Mouse (Mus musculus) stomach, postnatal 0 days (tissue): ENCODE results near the gene Galc. TPM values are rescaled to one million over a fixed set of nuclear protein-coding genes. Genes with fewer than 3 reads are reported as not detected.

ENCODE experiments used
- ATAC-seq: fragments of 200-750 bp; cut with Nextera tagmentation; 2 replicates; pipeline ENCODE4 v1.8.0; 2017; ENCODE audit not compliant: low FRiP score, low TSS enrichment
- DNase-seq: peaks from one replicate; pipeline ENCODE4 v3.0.0-alpha.2; 2016; ENCODE audit warnings: low spot score
- H3K27ac ChIP-seq: fragments of 300-500 bp; sonication (generic); replicated peaks from 2 replicates; pipeline ENCODE4 v1.5.1; 2014; ENCODE audit warnings: mild to moderate bottlenecking, control low read depth
- H3K27me3 ChIP-seq: fragments of 300-500 bp; sonication (generic); 2 replicates; pipeline ENCODE4 v1.6.1; 2014; ENCODE audit warnings: low read length; ENCODE audit not compliant: control insufficient read depth, insufficient read depth
- H3K36me3 ChIP-seq: fragments of 300-500 bp; sonication (generic); 2 replicates; pipeline ENCODE4 v1.6.1; 2014; ENCODE audit warnings: low read length, mixed read lengths; ENCODE audit not compliant: control insufficient read depth, insufficient read depth
- H3K4me1 ChIP-seq: fragments of 300-500 bp; sonication (generic); replicated peaks from 2 replicates; pipeline ENCODE4 v1.6.1; 2014; ENCODE audit warnings: antibody characterized with exemption; ENCODE audit not compliant: control insufficient read depth, insufficient read depth
- H3K4me2 ChIP-seq: fragments of 300-500 bp; sonication (generic); replicated peaks from 2 replicates; pipeline ENCODE4 v1.6.1; 2014; ENCODE audit warnings: low read depth, mild to moderate bottlenecking, control low read depth, moderate library complexity
- H3K4me3 ChIP-seq: fragments of 300-500 bp; sonication (generic); 2 replicates; pipeline ENCODE4 v1.5.1; 2014; ENCODE audit warnings: low read depth, low read length, control low read depth
- H3K9ac ChIP-seq: fragments of 300-500 bp; sonication (generic); 2 replicates; pipeline ENCODE4 v1.6.1; 2014; ENCODE audit warnings: mild to moderate bottlenecking, low read length, control low read depth, mixed read lengths
- H3K9me3 ChIP-seq: fragments of 300-500 bp; sonication (generic); 2 replicates; pipeline ENCODE4 v1.6.1; 2016; ENCODE audit warnings: low read length; ENCODE audit not compliant: control insufficient read depth
- CTCF ChIP-seq: IDR thresholded peaks from 2 replicates; pipeline ENCODE4 v1.5.1; 2016; ENCODE audit warnings: antibody characterized with exemption, low read depth, mild to moderate bottlenecking, moderate library complexity
- EP300 ChIP-seq: optimal IDR thresholded peaks from 2 replicates; pipeline ENCODE3; 2016; ENCODE audit warnings: antibody characterized with exemption
- WGBS: fragments of 180-500 bp; shearing (Covaris S2); extraction: QIAGEN DNeasy Blood & Tissue Kit; methylation state at CpG from one replicate; pipeline ENCODE4 v1.1.7; 2014; 5-methylcytosine and 5-hydroxymethylcytosine counted together
- polyA plus RNA-seq: library from polyadenylated mRNA; unstranded; fragments of >200 nt; fragmentation: Nextera tagmentation; extraction: Ambion mirVana; gene quantifications from 2 replicates; pipeline ENCODE4 v1.2.1, GENCODE M21; 2015

Gene Galc
- polyA plus RNA-seq, 1 experiment from 2014 or later, result 4.1 TPM

DNA sequence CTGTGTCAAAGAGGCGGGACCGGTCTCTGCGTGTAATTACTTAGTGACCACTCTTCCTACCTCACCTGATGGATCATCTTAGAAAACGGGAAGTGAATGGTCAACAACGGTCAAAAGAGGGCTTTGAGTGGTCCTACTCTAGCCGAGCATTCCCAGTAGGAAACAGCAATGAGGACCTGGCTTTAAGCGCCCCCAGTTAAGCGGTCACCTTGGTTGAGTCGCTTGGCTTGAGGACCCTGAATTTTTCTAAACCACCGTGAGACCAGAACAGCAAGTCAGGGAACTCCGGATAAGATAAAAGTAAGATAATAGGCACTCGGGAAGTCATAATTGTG, 226 bp upstream of the Galc start:
- WGBS, result 1% methylated on average over 12 of the region's 12 CpGs
- DNase-seq, result no peak

DNA sequence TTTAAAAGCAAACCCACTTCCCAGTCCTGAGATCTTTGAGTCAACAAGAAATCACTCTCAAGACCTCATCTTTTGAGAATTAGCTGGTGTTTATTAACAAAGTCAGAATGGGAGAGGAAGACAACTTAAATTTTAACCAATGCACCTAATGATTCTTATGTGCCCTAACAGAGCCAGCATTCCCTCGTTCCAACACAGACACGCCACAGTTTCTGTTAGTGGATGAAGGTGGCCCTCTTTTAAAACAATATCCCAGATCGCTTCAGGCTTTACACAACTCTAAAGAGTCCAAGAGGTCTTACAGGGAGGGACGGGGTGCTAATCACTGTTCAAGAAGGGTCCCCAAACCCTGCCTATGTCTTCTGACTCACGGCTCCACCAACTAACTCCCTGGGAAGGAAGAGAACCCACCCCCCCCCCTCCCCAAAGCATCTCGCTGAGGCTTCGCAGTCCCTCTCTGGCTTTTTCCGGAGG, 851 bp downstream of the Galc start:
- H3K4me2 ChIP-seq, result peak overlapping the region; percentile 78
- DNase-seq, result no peak
- H3K4me1 ChIP-seq, result no peaks in the 10 kb centered on the region
- H3K27ac ChIP-seq, result peak overlapping the region; percentile 86
- peak overlapping the region; percentile 94 for H3K9ac ChIP-seq
- whole genome bisulfite sequencing, result 0% methylated on average over 8 of the region's 8 CpGs
- peak; percentile 28; the same call in 1 of the 2 replicates for ATAC-seq
- TF ChIP-seq EP300 (no peak), CTCF (no peak)
- no peaks in the 10 kb centered on the region; the same call in 1 of the 2 replicates for H3K36me3 ChIP-seq
- H3K9me3 ChIP-seq, result no peaks in the 10 kb centered on the region
- H3K27me3 ChIP-seq, result no peaks in the 10 kb centered on the region
- H3K4me3 ChIP-seq, result peak overlapping the region; percentile 89

More for the DNA sequence above, 226 bp upstream of the Galc start:
- Histone ChIP-seq H3K9me3 (no peaks in the 10 kb centered on the region), H3K9ac (peak overlapping the region; percentile 94; the same call in 1 of the 2 replicates), H3K4me3 (peak overlapping the region; percentile 89), H3K36me3 (no peaks in the 10 kb centered on the region; the same call in 1 of the 2 replicates), H3K4me1 (no peaks in the 10 kb centered on the region), H3K27me3 (no peaks in the 10 kb centered on the region), H3K4me2 (peak overlapping the region; percentile 78), H3K27ac (0 out of 2 replicates have a peak overlapping the region, but pooled peaks have one; percentile 5)
- no peak for TF ChIP-seq CTCF
- TF ChIP-seq EP300, result no peak
- ATAC-seq, result no peak

DNA sequence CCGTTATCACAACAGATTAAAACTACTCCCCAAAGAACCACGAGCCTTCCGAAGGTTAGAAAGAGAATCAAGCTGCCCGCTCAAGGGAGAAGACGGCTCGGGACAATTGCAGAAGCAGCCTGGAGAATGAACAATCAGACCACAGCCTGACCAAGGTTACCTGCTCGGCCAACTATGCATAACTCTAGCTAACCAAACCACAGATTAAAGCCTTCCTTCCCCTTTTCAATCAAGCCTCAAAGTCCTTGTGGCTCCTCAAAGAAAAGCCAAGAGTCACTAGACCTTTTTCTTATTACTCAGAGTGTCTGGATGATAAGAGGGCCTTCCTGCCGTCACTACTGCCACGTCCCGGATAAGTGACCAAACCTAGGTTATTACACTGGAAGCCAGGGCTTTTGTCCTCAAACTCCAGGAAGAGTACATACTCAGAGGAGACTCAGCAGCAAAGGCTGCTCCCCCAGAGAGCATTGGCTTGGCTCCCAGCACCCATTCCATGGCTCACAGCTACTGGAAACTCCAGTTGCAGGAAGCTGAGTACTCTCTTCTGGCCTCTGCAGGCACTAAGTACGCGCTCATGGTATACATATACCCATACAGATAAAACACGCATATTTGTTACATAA, 3.8 kb downstream of the Galc start:
- H3K27ac ChIP-seq, result no peak overlapping the region
- no peak overlapping the region for H3K9ac ChIP-seq
- TF ChIP-seq EP300 (no peak), CTCF (no peak)
- no peaks in the 10 kb centered on the region; the same call in none of the 2 replicates for H3K36me3 ChIP-seq
- H3K4me1 ChIP-seq, result no peaks in the 10 kb centered on the region
- WGBS, result 88% methylated on average over 13 of the region's 13 CpGs
- H3K4me3 ChIP-seq, result no peak overlapping the region
- no peaks in the 10 kb centered on the region for H3K27me3 ChIP-seq
- H3K9me3 ChIP-seq, result no peaks in the 10 kb centered on the region
- no peak overlapping the region for H3K4me2 ChIP-seq
- no peak for ATAC-seq
- no peak for DNase-seq

DNA sequence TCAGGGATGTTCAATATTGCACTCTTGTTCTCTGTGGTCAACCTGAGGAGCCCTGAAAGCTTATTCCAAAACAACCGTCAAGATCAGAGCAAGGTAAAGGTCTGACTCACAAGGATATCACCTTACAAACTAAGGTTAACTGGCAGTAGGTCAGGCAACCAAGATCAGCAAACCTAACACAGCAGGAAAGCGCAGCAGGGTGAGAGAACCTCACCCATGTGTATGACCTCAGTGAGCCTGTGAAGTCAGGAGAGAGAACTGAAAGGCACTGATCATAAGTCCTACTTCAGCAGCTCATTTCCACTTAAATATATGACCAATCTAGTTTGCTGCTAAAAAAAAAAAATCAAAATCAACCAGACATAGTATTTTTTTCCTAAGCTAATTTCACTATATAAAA, 6.8 kb downstream of the Galc start:
- no peak overlapping the region for H3K9ac ChIP-seq
- H3K4me2 ChIP-seq, result no peak overlapping the region
- TF ChIP-seq EP300 (no peak), CTCF (no peak)
- DNase-seq (no peak), ATAC-seq (peak; percentile 76; the same call in 1 of the 2 replicates)
- 67% methylated on average over 2 of the region's 2 CpGs for WGBS
- H3K36me3 ChIP-seq, result no peaks in the 10 kb centered on the region; the same call in none of the 2 replicates
- no peak overlapping the region for H3K27ac ChIP-seq
- H3K27me3 ChIP-seq, result no peaks in the 10 kb centered on the region
- H3K4me3 ChIP-seq, result no peak overlapping the region
- no peaks in the 10 kb centered on the region for H3K4me1 ChIP-seq
- no peaks in the 10 kb centered on the region for H3K9me3 ChIP-seq

DNA sequence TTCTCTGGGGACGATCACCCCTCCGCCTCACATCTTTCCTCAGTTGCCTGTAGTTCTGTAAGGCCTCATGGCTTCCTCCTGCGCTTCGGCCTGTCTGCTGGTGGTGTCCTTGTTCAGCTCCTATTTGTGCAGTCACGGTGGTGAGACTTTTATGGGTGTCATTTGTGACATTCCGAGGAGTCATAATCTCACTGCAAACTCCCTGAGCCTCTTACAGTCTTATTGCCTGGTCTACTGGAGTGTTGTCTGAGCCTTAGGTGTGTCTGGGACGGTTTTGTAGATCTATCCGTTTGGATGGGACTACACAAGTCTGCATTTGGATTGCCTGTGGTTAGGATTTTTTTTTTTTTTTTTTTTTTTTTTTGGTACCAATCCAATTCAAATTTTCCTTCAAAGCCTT, 8.9 kb downstream of the Galc start:
- no peak for DNase-seq
- no peaks in the 10 kb centered on the region for H3K4me1 ChIP-seq
- no peak overlapping the region for H3K4me3 ChIP-seq
- H3K27me3 ChIP-seq, result no peaks in the 10 kb centered on the region
- no peaks in the 10 kb centered on the region for H3K9me3 ChIP-seq
- no peak overlapping the region for H3K27ac ChIP-seq
- no peak for ATAC-seq
- no peak overlapping the region for H3K4me2 ChIP-seq
- WGBS, result 94% methylated on average over 8 of the region's 8 CpGs
- H3K36me3 ChIP-seq, result no peaks in the 10 kb centered on the region; the same call in 1 of the 2 replicates
- TF ChIP-seq EP300 (no peak), CTCF (no peak)
- H3K9ac ChIP-seq, result no peak overlapping the region

DNA sequence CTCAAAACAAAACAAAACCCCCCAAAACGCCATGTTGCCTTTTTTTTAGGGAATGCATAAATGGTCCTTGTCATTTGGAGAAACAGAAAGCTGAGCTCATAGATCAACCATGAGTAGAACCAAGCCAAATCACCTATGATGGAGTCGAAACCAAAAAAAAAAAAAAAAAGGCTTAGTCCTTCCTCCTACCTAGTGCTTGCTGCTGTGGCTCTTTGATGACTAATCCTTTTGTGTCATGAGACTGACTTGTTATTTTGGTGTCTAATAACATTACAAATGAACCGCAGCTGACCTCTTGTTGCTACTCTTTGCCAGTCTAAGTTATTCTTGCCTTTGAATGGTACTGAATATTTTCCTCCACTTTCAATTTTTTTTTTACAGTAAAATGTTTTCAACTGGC, 9.6 kb downstream of the Galc start:
- ATAC-seq (no peak), DNase-seq (no peak)
- H3K4me3 ChIP-seq, result no peak overlapping the region
- no peaks in the 10 kb centered on the region for H3K4me1 ChIP-seq
- no peak overlapping the region for H3K27ac ChIP-seq
- H3K9me3 ChIP-seq, result no peaks in the 10 kb centered on the region
- no peaks in the 10 kb centered on the region; the same call in 1 of the 2 replicates for H3K36me3 ChIP-seq
- TF ChIP-seq EP300 (no peak), CTCF (no peak)
- 72% methylated on average over 3 of the region's 3 CpGs for WGBS
- no peaks in the 10 kb centered on the region for H3K27me3 ChIP-seq
- H3K4me2 ChIP-seq, result no peak overlapping the region
- no peak overlapping the region for H3K9ac ChIP-seq
